Mouse (Mus musculus) kidney, adult 2 months (tissue): ENCODE results near the gene Ccdc77.

Source experiments
- CTCF ChIP-seq: fragments of 200-500 bp; conservative IDR thresholded peaks from 2 replicates; pipeline ENCODE4 v1.5.1; 2011; ENCODE audit warnings: low read depth, mild to moderate bottlenecking, control low read depth, low read length, moderate library complexity, mixed read lengths; ENCODE audit not compliant: insufficient read depth, insufficient read length
- POLR2A ChIP-seq: fragments of 200-500 bp; IDR thresholded peaks from one replicate; pipeline ENCODE4 v1.6.1; 2011; ENCODE audit warnings: low read depth, low read length, control low read depth

DNA sequence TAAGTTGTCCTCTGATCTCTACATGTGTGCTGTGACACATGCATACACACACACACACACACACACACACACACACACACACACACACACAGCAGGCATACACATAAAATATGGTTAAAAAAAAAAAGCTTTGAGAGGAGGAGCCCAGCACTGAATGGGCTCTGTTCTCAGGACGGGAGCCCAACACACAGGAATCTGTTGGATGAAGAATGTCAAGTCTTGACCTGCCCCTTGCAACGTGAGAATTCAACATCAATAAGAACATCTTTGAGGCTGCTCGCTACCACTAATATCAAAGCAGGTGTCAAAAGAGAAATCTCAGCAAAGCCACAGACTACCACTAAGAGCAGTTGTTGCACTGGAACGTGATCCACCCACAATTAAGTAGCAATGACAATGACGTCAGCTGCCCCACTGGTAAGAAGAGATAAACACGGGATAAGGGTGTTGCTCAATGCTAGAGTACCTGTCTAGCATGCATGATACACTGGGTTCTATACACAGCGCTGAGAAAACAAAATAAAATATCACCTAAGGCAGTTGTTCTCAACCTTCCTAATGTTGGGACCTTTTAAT is 87.2 kb downstream of the Ccdc77 start:
- TF ChIP-seq CTCF (no peak), POLR2A (no peak)
